Mouse (Mus musculus) limb, embryonic 14.5 days (tissue): Measurements from ENCODE around the gene Tor1a. TPM values are rescaled to one million over a fixed set of nuclear protein-coding genes. Genes with fewer than 3 reads are reported as not detected.

ENCODE experiments used
- ATAC-seq: fragments of 200-750 bp; cut with Nextera tagmentation; 2 replicates; pipeline ENCODE4 v1.8.0; 2017; ENCODE audit warnings: low read depth, moderate number of reproducible peaks, moderate TSS enrichment; ENCODE audit not compliant: low FRiP score
- DNase-seq: peaks from one replicate; pipeline ENCODE4 v3.0.0-alpha.2; 2015; ENCODE audit warnings: low spot score
- H3K27ac ChIP-seq: fragments of 300-500 bp; sonication (generic); replicated peaks from 2 replicates; pipeline ENCODE4 v1.5.1; 2014; ENCODE audit warnings: low read depth, mild to moderate bottlenecking, low read length, moderate library complexity, mixed read lengths
- H3K27me3 ChIP-seq: fragments of 300-500 bp; sonication (generic); 2 replicates; pipeline ENCODE4 v1.6.1; 2014; ENCODE audit warnings: low read length, mixed read lengths; ENCODE audit not compliant: control insufficient read depth, insufficient read depth
- H3K36me3 ChIP-seq: fragments of 300-500 bp; sonication (generic); 2 replicates; pipeline ENCODE4 v1.6.1; 2014; ENCODE audit warnings: mild to moderate bottlenecking, low read length, moderate library complexity, mixed read lengths; ENCODE audit not compliant: control insufficient read depth, insufficient read depth
- H3K4me1 ChIP-seq: fragments of 300-500 bp; sonication (generic); 2 replicates; pipeline ENCODE4 v1.6.1; 2014; ENCODE audit warnings: antibody characterized with exemption, low read length, mixed read lengths; ENCODE audit not compliant: control insufficient read depth, insufficient read depth
- H3K4me2 ChIP-seq: fragments of 300-500 bp; sonication (generic); replicated peaks from 2 replicates; pipeline ENCODE4 v1.6.1; 2014; ENCODE audit warnings: low read depth, mild to moderate bottlenecking, low read length, moderate library complexity; ENCODE audit not compliant: severe bottlenecking
- H3K4me3 ChIP-seq: fragments of 300-500 bp; sonication (generic); replicated peaks from 2 replicates; pipeline ENCODE4 v1.5.1; 2014; ENCODE audit warnings: low read length
- H3K9ac ChIP-seq: fragments of 300-500 bp; sonication (generic); 2 replicates; pipeline ENCODE4 v1.6.1; 2014; ENCODE audit warnings: mild to moderate bottlenecking, low read depth, low read length, moderate library complexity; ENCODE audit not compliant: severe bottlenecking
- H3K9me3 ChIP-seq: fragments of 300-500 bp; sonication (generic); 2 replicates; pipeline ENCODE4 v1.6.1; 2016; ENCODE audit warnings: low read length; ENCODE audit not compliant: control insufficient read depth
- POLR2A ChIP-seq: fragments of 200-500 bp; IDR thresholded peaks from 2 replicates; pipeline ENCODE4 v1.8.0; 2012; ENCODE audit warnings: inconsistent platforms, mild to moderate bottlenecking, moderate library complexity, borderline replicate concordance; ENCODE audit not compliant: insufficient read depth, insufficient read length; ENCODE audit errors: extremely low read depth
- WGBS: fragments of 180-500 bp; shearing (Covaris S2); extraction: QIAGEN DNeasy Blood & Tissue Kit; methylation state at CpG from one replicate; pipeline ENCODE4 v1.1.7; 2014; 5-methylcytosine and 5-hydroxymethylcytosine counted together
- polyA plus RNA-seq, 2 experiments: library from polyadenylated mRNA; depleted of rRNA in 1 of 2; stranded (reverse) in 1 of 2; unstranded in 1 of 2; fragments of >200 nt; fragmentation: Nextera tagmentation in 1 of 2; extraction: Ambion mirVana in 1 of 2; gene quantifications; 2 replicates each; pipeline versions ENCODE4 v1.2.1 to v1.2.3; 2012 to 2014

Gene Tor1a
- polyA plus RNA-seq, 2 experiments: 66.6 to 70.6 TPM

- WGBS: 91% methylated on average over 10 of the region's 10 CpGs
- H3K27ac ChIP-seq: no peak overlapping the region
- H3K4me3 ChIP-seq: no peak overlapping the region
- no peaks in the 10 kb centered on the region for H3K27me3 ChIP-seq
- H3K9me3 ChIP-seq: no peaks in the 10 kb centered on the region
- DNase-seq (no peak), ATAC-seq (no peak)
- H3K4me2 ChIP-seq: no peak overlapping the region
- no peak overlapping the region for H3K9ac ChIP-seq
- H3K4me1 ChIP-seq: no peaks in the 10 kb centered on the region
- no peak for TF ChIP-seq POLR2A
- peaks cover 45% of the 10 kb centered on the region for H3K36me3 ChIP-seq
Observed at GRCm38 (mm10) chr2:31002857-31003256, 35.1 kb upstream of the Tor1a start.

- 31% methylated on average over 8 of the region's 8 CpGs for WGBS
- H3K9ac ChIP-seq: no peak overlapping the region
- H3K27me3 ChIP-seq: no peaks in the 10 kb centered on the region
- H3K4me3 ChIP-seq: no peak overlapping the region
- peaks cover 23% of the 10 kb centered on the region for H3K36me3 ChIP-seq
- no peak for TF ChIP-seq POLR2A
- H3K9me3 ChIP-seq: no peaks in the 10 kb centered on the region
- no peak for DNase-seq
- no peaks in the 10 kb centered on the region for H3K4me1 ChIP-seq
- H3K27ac ChIP-seq: no peak overlapping the region
- no peak overlapping the region for H3K4me2 ChIP-seq
- ATAC-seq: no peak
Observed at GRCm38 (mm10) chr2:30998443-30999260, 30.9 kb upstream of the Tor1a start.

- ATAC-seq (no peak), DNase-seq (no peak)
- H3K4me3 ChIP-seq: no peak overlapping the region
- no peak overlapping the region for H3K9ac ChIP-seq
- no peaks in the 10 kb centered on the region for H3K4me1 ChIP-seq
- no peak overlapping the region for H3K27ac ChIP-seq
- WGBS: 84% methylated on average over 11 of the region's 11 CpGs
- TF ChIP-seq POLR2A: no peak
- H3K27me3 ChIP-seq: no peaks in the 10 kb centered on the region
- H3K4me2 ChIP-seq: no peak overlapping the region
- peaks cover 4% of the 10 kb centered on the region for H3K36me3 ChIP-seq
- H3K9me3 ChIP-seq: no peaks in the 10 kb centered on the region
Observed at GRCm38 (mm10) chr2:30995432-30995996, 27.8 kb upstream of the Tor1a start.

- Histone ChIP-seq H3K27ac (no peak overlapping the region), H3K9ac (no peak overlapping the region), H3K4me1 (no peaks in the 10 kb centered on the region), H3K4me2 (no peak overlapping the region), H3K27me3 (no peaks in the 10 kb centered on the region), H3K36me3 (peaks cover 4% of the 10 kb centered on the region), H3K4me3 (no peak overlapping the region), H3K9me3 (no peaks in the 10 kb centered on the region)
- DNase-seq (no peak), ATAC-seq (no peak)
- no peak for TF ChIP-seq POLR2A
- 86% methylated on average over 4 of the region's 4 CpGs for WGBS
Observed at GRCm38 (mm10) chr2:30994853-30995252, 27.1 kb upstream of the Tor1a start.

GRCm38 (mm10) chr2:30990221-30990620, 22.5 kb upstream of the Tor1a start:
- H3K4me1 ChIP-seq: no peaks in the 10 kb centered on the region
- no peak overlapping the region for H3K4me2 ChIP-seq
- ATAC-seq (no peak), DNase-seq (no peak)
- no peaks in the 10 kb centered on the region for H3K9me3 ChIP-seq
- no peaks in the 10 kb centered on the region for H3K27me3 ChIP-seq
- no peak overlapping the region for H3K27ac ChIP-seq
- H3K4me3 ChIP-seq: no peak overlapping the region
- H3K9ac ChIP-seq: no peak overlapping the region
- TF ChIP-seq POLR2A: no peak
- no peaks in the 10 kb centered on the region for H3K36me3 ChIP-seq
- WGBS: 83% methylated on average over 9 of the region's 9 CpGs
